Mouse (Mus musculus) erythroblast, embryonic 14.5 days (primary cell): ENCODE results near the gene Ttc38.

ENCODE experiments used
- GATA1 ChIP-seq: IDR thresholded peaks from 2 replicates; pipeline ENCODE4 v1.6.1; 2012; ENCODE audit warnings: low read length, inconsistent platforms, mixed read lengths
- TAL1 ChIP-seq: IDR thresholded peaks from 3 replicates; pipeline ENCODE4 v1.6.1; 2012; ENCODE audit warnings: low read length, inconsistent platforms, mixed read lengths

DNA sequence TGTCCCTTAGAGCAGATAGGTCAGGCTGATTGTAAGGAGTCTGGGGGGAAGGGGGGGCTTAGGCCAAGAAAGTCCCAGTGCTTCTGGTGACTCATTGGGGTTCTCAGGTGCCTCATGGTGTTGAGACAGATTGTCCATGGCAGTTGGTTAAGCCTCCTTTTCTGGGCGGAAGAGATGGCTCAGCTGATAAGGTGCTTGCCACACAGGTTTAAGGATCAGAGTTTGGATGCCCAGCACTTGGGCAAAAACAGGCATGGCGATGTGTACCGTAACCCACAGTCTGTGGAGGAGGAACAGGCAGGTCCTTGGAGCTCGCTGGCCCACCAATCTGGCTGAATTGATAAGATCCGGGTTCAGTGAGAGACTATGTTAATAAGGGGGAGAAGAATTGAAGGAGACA, 4.8 kb downstream of the Ttc38 start:
- TF ChIP-seq GATA1: no peak
- TF ChIP-seq TAL1: no peak
